Comparison of ENCODE assay signal across 1 mouse cellular context in genomic region chr7:127212432-127213250, GRCm38 (mm10).
TF ChIP-seq lines count a peak whose summit lies in the region.

No protein-coding gene starts in this region.

TF ChIP-seq in myocyte, 11 proteins besides CTCF, POLR2A, EP300 and RAD21 (continued from another document):
- TF ChIP-seq MYOG (IDR thresholded peaks at IDR 0.05; ENCODE audit: control insufficient read depth in 1 of 3, insufficient read depth in 1 of 3, insufficient read length in 2 of 3, low read depth in 2 of 3) (peak in 1 of 3 experiments; percentile 76), REST (IDR thresholded peaks at IDR 0.05; ENCODE audit: insufficient read depth, insufficient read length) (no peak), E2F4 (IDR thresholded peaks at IDR 0.05; ENCODE audit: insufficient read depth) (no peak), TCF12 (IDR thresholded peaks at IDR 0.05; ENCODE audit: insufficient read depth, poor library complexity, severe bottlenecking) (no peak), CEBPB (IDR thresholded peaks at IDR 0.05; ENCODE audit: insufficient read depth, poor library complexity, severe bottlenecking) (no peak), MAX (IDR thresholded peaks at IDR 0.05; ENCODE audit: low read depth) (no peak), TCF3 (IDR thresholded peaks at IDR 0.05; ENCODE audit: insufficient read length, low read depth) (no peak), POLR2AphosphoS2 (IDR thresholded peaks at IDR 0.05; ENCODE audit: insufficient read length, low read depth) (peak; percentile 83), MYOD1 (IDR thresholded peaks at IDR 0.05; ENCODE audit: control insufficient read depth in 1 of 3, insufficient read length in 2 of 3, low read depth in 2 of 3) (peak; percentile 45 to 90 (median 56)), USF1 (IDR thresholded peaks at IDR 0.05; ENCODE audit: low read depth) (no peak)
TF ChIP-seq in myocyte: peak in this region for 3.
